In the genomic region with DNA sequence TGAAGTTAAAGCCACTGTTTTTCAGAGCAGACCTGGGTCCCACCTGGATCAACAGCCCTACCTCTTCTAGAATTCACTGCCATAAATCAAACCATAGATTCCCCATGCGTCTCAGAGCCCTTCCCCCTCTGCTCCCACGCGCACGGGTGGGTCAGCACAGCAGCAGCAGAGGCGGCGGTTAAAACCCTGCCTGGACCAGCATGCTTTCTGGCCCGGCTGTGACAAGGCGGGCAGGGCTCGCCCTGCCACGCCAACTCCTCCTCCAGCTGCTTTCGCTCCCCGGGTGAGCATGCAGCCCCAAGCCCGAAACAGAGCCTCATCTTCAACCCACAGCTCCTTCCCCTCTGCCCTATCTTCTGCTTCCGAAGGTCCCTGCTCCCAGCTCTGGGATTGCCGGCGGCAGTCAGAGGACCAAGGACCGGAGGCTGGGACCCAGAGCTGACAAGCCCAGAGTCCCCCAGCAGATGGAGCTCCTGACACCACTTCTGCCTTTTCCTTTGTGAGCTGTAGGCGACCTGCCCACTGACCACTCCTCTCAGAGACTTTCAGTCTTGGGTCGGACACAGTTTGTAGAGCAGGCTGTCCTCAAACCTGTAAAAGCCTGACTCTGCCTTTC, we compare ENCODE assay signal across 8 mouse cellular contexts. TPM values are rescaled to one million over a fixed set of nuclear protein-coding genes. Genes with fewer than 3 reads are reported as not detected.
DNase-seq lines count a peak whose midpoint lies in the region; ATAC-seq and TF ChIP-seq lines count a peak whose summit lies in the region.

No protein-coding gene starts in this region.

- no peaks in the 10 kb centered on the region for H3K4me1 ChIP-seq in forebrain, embryonic 12.5 days
- no peaks in the 10 kb centered on the region for H3K4me1 ChIP-seq in heart, postnatal 0 days (ENCODE audit: control insufficient read depth, insufficient read depth)
- H3K4me1 ChIP-seq in lung, adult 2 months (ENCODE audit: control insufficient read depth, insufficient read depth, low read length), result no peaks in the 10 kb centered on the region
- peaks cover 4% of the 10 kb centered on the region; the same call in 1 of the 2 replicates for H3K4me1 ChIP-seq in olfactory bulb, adult 2 months (ENCODE audit: control insufficient read depth, insufficient read depth, low read length)

- DNase-seq in CD4-positive helper T cell, adult 2 months (ENCODE audit: low read depth, low spot score), result peak; percentile 39
- DNase-seq in brain, adult 2 months (ENCODE audit: low read depth, low spot score), result peak; percentile 54
- peak; percentile 75 for DNase-seq in heart, postnatal 0 days (ENCODE audit: low spot score)
- peak; percentile 82 to 88 for DNase-seq in kidney, postnatal 36 days
- peak; percentile 81 for DNase-seq in lung, adult 2 months
- peak; percentile 64 for DNase-seq in urinary bladder, adult 2 months (ENCODE audit: low spot score)

- peak overlapping the region; percentile 41 for H3K4me3 ChIP-seq in forebrain, embryonic 12.5 days (replicated peaks)
- H3K4me3 ChIP-seq in heart, postnatal 0 days (ENCODE audit: low read depth, low read length), result peak overlapping the region; percentile 45
- no peak overlapping the region for H3K4me3 ChIP-seq in lung, adult 2 months (replicated peaks; ENCODE audit: extremely low read depth, low read depth, low read length)
- peak overlapping the region; percentile 35 for H3K4me3 ChIP-seq in olfactory bulb, adult 2 months (ENCODE audit: insufficient read depth, low read depth, low read length)

- 1% methylated on average over 19 of the region's 19 CpGs for WGBS in forebrain, embryonic 12.5 days
- WGBS in heart, postnatal 0 days, result 2% methylated on average over 19 of the region's 19 CpGs
- WGBS in lung, adult 2 months, result 4% methylated on average over 19 of the region's 19 CpGs
- 3% methylated on average over 19 of the region's 19 CpGs for WGBS in olfactory bulb, adult 2 months

- no peaks in the 10 kb centered on the region for H3K27me3 ChIP-seq in forebrain, embryonic 12.5 days
- no peaks in the 10 kb centered on the region for H3K27me3 ChIP-seq in heart, postnatal 0 days (ENCODE audit: control insufficient read depth, insufficient read depth, low read length)

- TF ChIP-seq POLR2A in lung, adult 2 months (IDR thresholded peaks at IDR 0.05; ENCODE audit: borderline replicate concordance, extremely low read depth, low read depth, low read length), result no peak
- TF ChIP-seq POLR2A in olfactory bulb, adult 2 months (IDR thresholded peaks at IDR 0.05; ENCODE audit: insufficient read depth, low read depth, low read length), result no peak

- no peak overlapping the region for H3K27ac ChIP-seq in forebrain, embryonic 12.5 days
- no peak overlapping the region for H3K27ac ChIP-seq in heart, postnatal 0 days (ENCODE audit: low read depth)
- H3K27ac ChIP-seq in olfactory bulb, adult 2 months (ENCODE audit: insufficient read depth, low read depth, low read length), result no peak overlapping the region

- H3K9me3 ChIP-seq in forebrain, embryonic 12.5 days, result no peaks in the 10 kb centered on the region
- no peaks in the 10 kb centered on the region for H3K9me3 ChIP-seq in heart, postnatal 0 days (replicated peaks; ENCODE audit: control insufficient read depth, low read length)

- TF ChIP-seq EP300 in heart, postnatal 0 days (IDR thresholded peaks at IDR 0.05; ENCODE audit: low read depth), result no peak

- TF ChIP-seq CTCF in heart, postnatal 0 days (IDR thresholded peaks at IDR 0.05; ENCODE audit: low read depth), result peak; percentile 73
- peak; percentile 63 for TF ChIP-seq CTCF in lung, adult 2 months (IDR thresholded peaks at IDR 0.05; ENCODE audit: insufficient read depth, low read length)
- no peak for TF ChIP-seq CTCF in olfactory bulb, adult 2 months (IDR thresholded peaks at IDR 0.05; ENCODE audit: insufficient read depth, low read depth, low read length)

- no peaks in the 10 kb centered on the region for H3K36me3 ChIP-seq in forebrain, embryonic 12.5 days (replicated peaks)
- no peaks in the 10 kb centered on the region for H3K36me3 ChIP-seq in heart, postnatal 0 days (replicated peaks; ENCODE audit: control insufficient read depth, insufficient read depth, low read length)

- peak; percentile 69 for ATAC-seq in forebrain, embryonic 12.5 days (ENCODE audit: low FRiP score)
- ATAC-seq in heart, postnatal 0 days (ENCODE audit: insufficient read depth, low read depth), result peak; percentile 39; the same call in 1 of the 2 replicates

- peak overlapping the region; percentile 72 for H3K4me2 ChIP-seq in forebrain, embryonic 12.5 days
- H3K4me2 ChIP-seq in heart, postnatal 0 days (ENCODE audit: low read depth, low read length), result peak overlapping the region; percentile 66

- H3K9ac ChIP-seq in forebrain, embryonic 12.5 days, result peak overlapping the region; percentile 68
- H3K9ac ChIP-seq in heart, postnatal 0 days (replicated peaks; ENCODE audit: low read depth, low read length), result 0 out of 2 replicates have a peak overlapping the region, but pooled peaks have one; percentile 3

RNA-seq across cellular contexts. Expression of a gene that starts 8.3 kb away (rescaled TPM):
- 11.5 and 14.4 TPM in 2 replicates for polyA plus RNA-seq in forebrain, embryonic 12.5 days (2016; fragmentation: Nextera tagmentation; extraction: Ambion mirVana)
- total RNA-seq in heart, postnatal 0 days (2014; rRNA removed; ENCODE audit: low replicate concordance), result 1.8 and 4.2 TPM in 2 replicates
- 3.2 and 4.9 TPM in 2 replicates for polyA plus RNA-seq in heart, postnatal 0 days (2015; fragmentation: Nextera tagmentation; extraction: Ambion mirVana)
- polyA plus RNA-seq in lung, adult 2 months (2012; rRNA removed), result 2.2 and 4.2 TPM in 2 replicates
- not detected in 2 replicates for polyA plus RNA-seq in olfactory bulb, adult 2 months (2012; ENCODE audit: insufficient read depth, insufficient read length, low replicate concordance, missing spikeins)
- polyA plus RNA-seq in urinary bladder, adult 2 months (2012; rRNA removed), result 7.0 and 10.3 TPM in 2 replicates

RNA-seq across cellular contexts. Expression of a gene that starts 17.6 kb away (rescaled TPM):
- polyA plus RNA-seq in forebrain, embryonic 12.5 days (2016; fragmentation: Nextera tagmentation; extraction: Ambion mirVana), result 5.7 and 5.9 TPM in 2 replicates
- total RNA-seq in heart, postnatal 0 days (2014; rRNA removed; ENCODE audit: low replicate concordance), result 1.3 TPM in 1 of 2 replicates, not detected in the other
- 0.85 and 1.1 TPM in 2 replicates for polyA plus RNA-seq in heart, postnatal 0 days (2015; fragmentation: Nextera tagmentation; extraction: Ambion mirVana)
- 0.98 and 1.0 TPM in 2 replicates for polyA plus RNA-seq in lung, adult 2 months (2012; rRNA removed)
- not detected in 2 replicates for polyA plus RNA-seq in olfactory bulb, adult 2 months (2012; ENCODE audit: insufficient read depth, insufficient read length, low replicate concordance, missing spikeins)
- 6.3 and 6.7 TPM in 2 replicates for polyA plus RNA-seq in urinary bladder, adult 2 months (2012; rRNA removed)

RNA-seq across cellular contexts. Expression of a gene that starts 17.6 kb away (rescaled TPM):
- 0.59 and 1.1 TPM in 2 replicates for polyA plus RNA-seq in forebrain, embryonic 12.5 days (2016; fragmentation: Nextera tagmentation; extraction: Ambion mirVana)
- total RNA-seq in heart, postnatal 0 days (2014; rRNA removed; ENCODE audit: low replicate concordance), result not detected in 2 replicates
- polyA plus RNA-seq in heart, postnatal 0 days (2015; fragmentation: Nextera tagmentation; extraction: Ambion mirVana), result 0.36 and 0.37 TPM in 2 replicates
- polyA plus RNA-seq in lung, adult 2 months (2012; rRNA removed), result not detected in 2 replicates
- not detected in 2 replicates for polyA plus RNA-seq in olfactory bulb, adult 2 months (2012; ENCODE audit: insufficient read depth, insufficient read length, low replicate concordance, missing spikeins)
- 0.87 and 1.4 TPM in 2 replicates for polyA plus RNA-seq in urinary bladder, adult 2 months (2012; rRNA removed)
